Mouse (Mus musculus) kidney, embryonic 14.5 days (tissue): ENCODE data around the gene Lrrc55. TPM values are rescaled to one million over a fixed set of nuclear protein-coding genes. Genes with fewer than 3 reads are reported as not detected.
A peak's percentile ranks its signal among the peaks of the same experiment; 100 is the strongest.

Experiments
- ATAC-seq: fragments of 200-750 bp; cut with Nextera tagmentation; 2 replicates; pipeline ENCODE4 v1.8.0; 2017; ENCODE audit warnings: moderate number of reproducible peaks, mild to moderate bottlenecking, moderate TSS enrichment, moderate library complexity; ENCODE audit not compliant: low FRiP score, low TSS enrichment
- H3K27ac ChIP-seq: fragments of 300-500 bp; sonication (generic); 2 replicates; pipeline ENCODE4 v1.5.1; 2014; ENCODE audit warnings: low read depth, mild to moderate bottlenecking, low read length, moderate library complexity, mixed read lengths
- H3K27me3 ChIP-seq: fragments of 300-500 bp; sonication (generic); 2 replicates; pipeline ENCODE4 v1.6.1; 2014; ENCODE audit warnings: mild to moderate bottlenecking, low read length; ENCODE audit not compliant: control insufficient read depth, insufficient read depth
- H3K36me3 ChIP-seq: fragments of 300-500 bp; sonication (generic); 2 replicates; pipeline ENCODE4 v1.6.1; 2014; ENCODE audit warnings: low read length, mixed read lengths; ENCODE audit not compliant: control insufficient read depth, insufficient read depth
- H3K4me1 ChIP-seq: fragments of 300-500 bp; sonication (generic); 2 replicates; pipeline ENCODE4 v1.6.1; 2014; ENCODE audit warnings: low read length, mixed read lengths; ENCODE audit not compliant: control insufficient read depth, insufficient read depth
- H3K4me2 ChIP-seq: fragments of 300-500 bp; sonication (generic); replicated peaks from 2 replicates; pipeline ENCODE4 v1.6.1; 2014; ENCODE audit warnings: low read depth, mild to moderate bottlenecking, low read length
- H3K4me3 ChIP-seq: fragments of 300-500 bp; sonication (generic); 2 replicates; pipeline ENCODE4 v1.5.1; 2014; ENCODE audit warnings: mild to moderate bottlenecking, low read length
- H3K9ac ChIP-seq: fragments of 300-500 bp; sonication (generic); 2 replicates; pipeline ENCODE4 v1.6.1; 2014; ENCODE audit warnings: low read depth, mild to moderate bottlenecking, low read length, moderate library complexity
- H3K9me3 ChIP-seq: fragments of 300-500 bp; sonication (generic); 2 replicates; pipeline ENCODE4 v1.6.1; 2016; ENCODE audit warnings: low read length; ENCODE audit not compliant: control insufficient read depth
- WGBS: fragments of 180-500 bp; shearing (Covaris S2); extraction: QIAGEN DNeasy Blood & Tissue Kit; methylation state at CpG from one replicate; pipeline ENCODE4 v1.1.7; 2014; 5-methylcytosine and 5-hydroxymethylcytosine counted together
- polyA plus RNA-seq: library from polyadenylated mRNA; unstranded; fragments of >200 nt; fragmentation: Nextera tagmentation; extraction: Ambion mirVana; gene quantifications from 2 replicates; pipeline ENCODE4 v1.2.1, GENCODE M21; 2014

Gene Lrrc55
- polyA plus RNA-seq, 1 experiment from 2014 or later, result 0.39 TPM

- 0 out of 2 replicates have a peak, but pooled peaks cover 4% of the 10 kb centered on the region for H3K4me1 ChIP-seq
- 73% methylated on average over 4 of the region's 4 CpGs for WGBS
- no peak overlapping the region for H3K4me3 ChIP-seq
- no peaks in the 10 kb centered on the region for H3K9me3 ChIP-seq
- no peaks in the 10 kb centered on the region for H3K36me3 ChIP-seq
- H3K27ac ChIP-seq, result no peak overlapping the region
- H3K4me2 ChIP-seq, result no peak overlapping the region
- no peak overlapping the region for H3K9ac ChIP-seq
- peaks cover 3% of the 10 kb centered on the region; the same call in 1 of the 2 replicates for H3K27me3 ChIP-seq
- no peak for ATAC-seq
These were observed 18.7 kb downstream of the Lrrc55 start for GRCm38 (mm10) chr2:85178139-85178800.

DNA sequence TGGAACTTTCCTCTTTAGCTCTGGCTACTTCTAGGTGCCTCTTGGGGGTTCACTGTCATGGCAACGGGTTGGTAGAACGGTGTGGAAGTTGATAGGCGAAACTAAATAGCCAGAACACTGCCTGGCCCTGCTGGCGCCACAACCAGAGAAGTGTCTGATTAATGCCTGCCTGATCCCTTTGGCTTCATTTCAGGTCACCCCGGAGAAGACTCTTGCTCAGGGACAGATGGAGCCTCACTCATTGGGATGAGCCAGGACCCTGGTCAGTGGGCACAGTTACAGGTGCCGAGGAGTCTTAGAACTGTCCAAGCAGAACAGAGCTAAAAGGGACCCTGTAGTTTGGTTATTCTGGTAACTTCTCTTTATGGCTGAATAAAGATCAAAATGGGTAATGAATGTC is 23.5 kb downstream of the Lrrc55 start:
- no peak for ATAC-seq
- WGBS, result 59% methylated on average over 6 of the region's 6 CpGs

DNA sequence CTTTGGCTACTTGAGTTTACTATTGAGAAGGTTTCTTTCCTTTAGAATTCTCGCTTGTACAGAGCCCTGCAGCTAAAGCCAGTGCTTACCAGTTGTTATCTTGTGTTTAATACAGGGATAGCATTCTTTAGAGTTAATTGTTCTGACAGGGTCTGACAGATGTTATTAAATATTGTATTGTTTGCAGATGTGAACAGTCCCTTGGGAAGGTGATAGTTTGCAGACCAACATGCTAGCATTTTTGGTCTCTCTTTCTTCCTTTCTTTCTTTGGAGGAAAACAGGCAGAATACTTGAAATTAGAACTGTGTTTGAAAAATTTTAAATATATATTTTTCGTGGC is 24.3 kb downstream of the Lrrc55 start:
- H3K27me3 ChIP-seq, result peaks cover 6% of the 10 kb centered on the region; the same call in 1 of the 2 replicates
- H3K4me3 ChIP-seq, result no peak overlapping the region
- no peak overlapping the region for H3K4me2 ChIP-seq
- no peaks in the 10 kb centered on the region for H3K36me3 ChIP-seq
- H3K4me1 ChIP-seq, result 0 out of 2 replicates have a peak, but pooled peaks cover 4% of the 10 kb centered on the region
- 77% methylated on average over 2 of the region's 2 CpGs for WGBS
- no peak for ATAC-seq
- H3K27ac ChIP-seq, result no peak overlapping the region
- no peaks in the 10 kb centered on the region for H3K9me3 ChIP-seq
- H3K9ac ChIP-seq, result no peak overlapping the region

More for the DNA sequence above, 23.5 kb downstream of the Lrrc55 start:
- H3K9me3 ChIP-seq, result no peaks in the 10 kb centered on the region
- no peak overlapping the region for H3K9ac ChIP-seq
- H3K36me3 ChIP-seq, result no peaks in the 10 kb centered on the region
- H3K4me1 ChIP-seq, result 0 out of 2 replicates have a peak, but pooled peaks cover 4% of the 10 kb centered on the region
- H3K4me2 ChIP-seq, result no peak overlapping the region
- H3K27ac ChIP-seq, result no peak overlapping the region
- no peak overlapping the region for H3K4me3 ChIP-seq
- H3K27me3 ChIP-seq, result peaks cover 3% of the 10 kb centered on the region; the same call in 1 of the 2 replicates

DNA sequence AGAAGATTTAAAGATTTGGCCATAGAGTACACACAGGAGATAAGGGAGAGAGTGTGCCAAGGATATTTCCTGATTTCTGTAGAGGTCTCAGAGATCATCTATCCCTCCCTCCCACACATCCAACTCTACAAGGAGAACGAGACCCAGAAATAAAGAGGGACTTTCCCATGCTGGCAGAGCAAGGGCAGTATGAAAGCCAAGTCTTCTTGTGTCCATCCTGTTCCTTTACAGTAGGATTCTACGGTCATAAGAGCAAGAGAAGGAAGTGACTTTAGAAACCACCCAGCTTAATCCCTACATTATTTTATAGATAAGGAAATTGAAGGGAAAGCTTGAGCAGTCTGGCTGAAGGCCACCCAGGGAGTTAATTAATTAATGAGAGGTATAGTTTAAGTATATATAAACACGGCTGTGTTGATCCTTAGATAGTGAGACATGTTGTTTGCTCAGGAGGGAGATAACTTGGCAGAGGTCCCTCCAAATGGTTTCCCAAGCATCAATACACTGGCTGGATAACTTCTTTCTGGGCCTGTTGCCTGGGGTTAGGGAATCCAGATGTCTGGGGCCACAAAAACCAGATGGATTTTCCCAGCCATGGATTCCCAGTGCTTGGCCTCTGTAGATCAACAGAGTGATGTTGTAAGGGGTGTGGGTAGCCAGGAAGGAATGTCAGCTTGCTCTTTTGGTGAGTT is 24.8 kb downstream of the Lrrc55 start:
- Histone ChIP-seq H3K36me3 (no peaks in the 10 kb centered on the region), H3K9ac (no peak overlapping the region), H3K27ac (no peak overlapping the region), H3K4me3 (no peak overlapping the region), H3K4me1 (0 out of 2 replicates have a peak, but pooled peaks cover 4% of the 10 kb centered on the region), H3K9me3 (no peaks in the 10 kb centered on the region), H3K27me3 (peaks cover 6% of the 10 kb centered on the region; the same call in 1 of the 2 replicates), H3K4me2 (no peak overlapping the region)
- ATAC-seq, result peak; percentile 78
- WGBS, result 45% methylated on average over 3 of the region's 3 CpGs

DNA sequence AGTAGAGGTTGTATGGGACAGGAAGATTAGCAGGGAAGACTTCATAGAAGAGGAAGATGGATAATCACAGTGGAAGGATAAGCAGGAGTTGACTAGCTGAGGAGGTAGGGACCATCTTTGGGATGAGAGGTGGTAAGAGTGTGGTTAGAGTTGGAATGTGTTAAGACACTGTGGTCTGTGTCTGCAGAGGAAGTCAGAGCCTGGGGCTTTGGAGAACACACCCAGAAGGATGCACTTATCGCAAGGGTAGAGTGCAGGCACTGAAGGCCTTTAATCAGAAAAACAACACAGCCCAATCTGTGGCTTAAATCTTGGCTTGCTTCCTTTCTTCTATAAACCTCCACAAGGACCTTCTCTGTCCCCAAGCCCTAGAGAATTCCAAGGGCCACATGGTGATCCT is 28.7 kb downstream of the Lrrc55 start:
- Histone ChIP-seq H3K9ac (no peak overlapping the region), H3K27me3 (peaks cover 3% of the 10 kb centered on the region; the same call in 1 of the 2 replicates), H3K4me1 (no peaks in the 10 kb centered on the region), H3K4me2 (no peak overlapping the region), H3K4me3 (no peak overlapping the region), H3K36me3 (no peaks in the 10 kb centered on the region), H3K9me3 (no peaks in the 10 kb centered on the region), H3K27ac (no peak overlapping the region)
- WGBS, result 100% methylated on average over 1 of the region's 1 CpGs
- no peak for ATAC-seq

- Histone ChIP-seq H3K4me1 (no peaks in the 10 kb centered on the region), H3K9me3 (no peaks in the 10 kb centered on the region), H3K27me3 (peaks cover 3% of the 10 kb centered on the region; the same call in 1 of the 2 replicates), H3K4me3 (no peak overlapping the region), H3K36me3 (no peaks in the 10 kb centered on the region), H3K4me2 (no peak overlapping the region), H3K9ac (no peak overlapping the region), H3K27ac (no peak overlapping the region)
- 48% methylated on average over 1 of the region's 1 CpGs for WGBS
- ATAC-seq, result no peak
These were observed 29.4 kb downstream of the Lrrc55 start for GRCm38 (mm10) chr2:85167624-85168023.

DNA sequence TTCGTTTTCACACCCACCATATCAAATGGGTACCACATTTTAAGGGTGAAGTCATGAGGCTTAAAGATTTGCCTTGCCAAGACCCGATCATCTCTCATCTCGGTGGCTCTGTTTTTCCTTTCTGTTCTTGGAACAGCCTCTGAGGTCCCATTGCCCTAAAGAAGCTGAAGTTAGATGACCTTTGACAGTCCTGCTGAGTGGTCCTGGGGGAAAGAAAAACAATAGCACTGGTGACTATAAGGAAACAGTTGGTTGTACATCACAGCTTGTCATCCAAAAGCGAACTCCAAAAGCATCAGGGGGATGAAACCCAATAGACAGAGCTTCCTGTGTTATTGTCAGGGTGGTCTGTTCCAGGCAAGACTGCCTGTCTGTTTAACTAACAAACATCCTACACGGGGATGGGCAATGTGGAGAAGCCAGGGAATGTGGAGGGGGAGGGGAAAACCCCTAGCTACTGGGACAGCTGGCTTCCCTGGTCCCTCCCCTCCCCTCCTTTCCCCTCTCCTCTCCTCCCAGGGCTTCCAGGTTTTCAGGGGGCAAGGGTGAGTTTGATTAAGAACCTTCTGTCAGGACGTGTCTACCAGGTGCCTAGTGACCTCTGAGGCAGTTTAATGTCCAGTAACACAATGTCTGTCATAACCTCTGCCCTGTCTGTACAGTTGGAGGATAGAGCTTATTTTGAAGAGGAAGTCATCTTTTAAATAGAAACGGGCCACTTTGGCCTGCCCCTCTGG is 33.5 kb downstream of the Lrrc55 start:
- no peak overlapping the region for H3K9ac ChIP-seq
- no peaks in the 10 kb centered on the region for H3K36me3 ChIP-seq
- peaks cover 3% of the 10 kb centered on the region; the same call in 1 of the 2 replicates for H3K27me3 ChIP-seq
- H3K9me3 ChIP-seq, result no peaks in the 10 kb centered on the region
- no peak overlapping the region for H3K4me2 ChIP-seq
- H3K4me3 ChIP-seq, result no peak overlapping the region
- peaks cover 13% of the 10 kb centered on the region; the same call in 1 of the 2 replicates for H3K4me1 ChIP-seq
- no peak overlapping the region for H3K27ac ChIP-seq
- 13% methylated on average over 7 of the region's 7 CpGs for WGBS
- peak; percentile 37 for ATAC-seq

DNA sequence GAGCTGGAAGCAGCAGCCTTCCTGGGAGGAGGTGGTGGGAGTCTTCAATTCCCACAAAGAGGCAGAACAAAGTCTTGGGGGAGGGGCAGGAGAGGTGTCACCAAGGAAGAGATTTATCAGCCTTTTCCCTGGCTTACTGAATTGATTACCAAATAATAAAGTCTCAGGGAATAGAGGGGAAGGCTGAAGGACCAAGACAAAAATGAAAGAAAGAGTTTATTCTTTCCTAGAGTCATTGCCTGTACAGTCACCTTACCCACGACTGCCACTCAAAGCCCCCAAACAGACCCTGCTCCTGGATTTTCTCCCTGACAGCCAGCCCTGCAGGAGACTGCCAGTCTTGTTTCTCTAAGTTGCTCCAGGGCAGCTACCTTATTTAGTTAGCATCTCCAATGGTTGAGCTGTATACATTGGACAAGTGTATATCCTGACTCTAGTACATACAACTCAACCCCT is 35.3 kb downstream of the Lrrc55 start:
- Histone ChIP-seq H3K4me2 (no peak overlapping the region), H3K27me3 (no peaks in the 10 kb centered on the region), H3K9me3 (no peaks in the 10 kb centered on the region), H3K27ac (no peak overlapping the region), H3K36me3 (no peaks in the 10 kb centered on the region), H3K4me3 (no peak overlapping the region), H3K4me1 (peaks cover 13% of the 10 kb centered on the region; the same call in 1 of the 2 replicates), H3K9ac (no peak overlapping the region)
- ATAC-seq, result no peak
- 15% methylated on average over 1 of the region's 1 CpGs for WGBS
